Mouse (Mus musculus) lung, postnatal 0 days (tissue): ENCODE results near the gene Trpm8.

Experiments used
- CTCF ChIP-seq: IDR thresholded peaks from 2 replicates; pipeline ENCODE4 v1.5.1; 2016; ENCODE audit warnings: antibody characterized with exemption, mild to moderate bottlenecking
- EP300 ChIP-seq: IDR thresholded peaks from 2 replicates; pipeline ENCODE4 v1.6.1; 2016; ENCODE audit warnings: antibody characterized with exemption, mild to moderate bottlenecking, control low read depth

GRCm38 (mm10) chr1:88412013-88412412, 134.6 kb downstream of the Trpm8 start:
- TF ChIP-seq CTCF (no peak), EP300 (no peak)
